Mouse (Mus musculus) colon, adult 2 months (tissue): ENCODE data around the gene Rabggta. TPM values are rescaled to one million over a fixed set of nuclear protein-coding genes. Genes with fewer than 3 reads are reported as not detected.

ENCODE experiments used
- polyA plus RNA-seq: library from polyadenylated mRNA; depleted of rRNA; stranded (reverse); fragments of >200 nt; gene quantifications from 2 replicates; pipeline ENCODE4 v1.2.3, GENCODE M21; 2012; rRNA removed

Gene Rabggta
- 46.1 and 50.9 TPM in 2 replicates for polyA plus RNA-seq

DNA sequence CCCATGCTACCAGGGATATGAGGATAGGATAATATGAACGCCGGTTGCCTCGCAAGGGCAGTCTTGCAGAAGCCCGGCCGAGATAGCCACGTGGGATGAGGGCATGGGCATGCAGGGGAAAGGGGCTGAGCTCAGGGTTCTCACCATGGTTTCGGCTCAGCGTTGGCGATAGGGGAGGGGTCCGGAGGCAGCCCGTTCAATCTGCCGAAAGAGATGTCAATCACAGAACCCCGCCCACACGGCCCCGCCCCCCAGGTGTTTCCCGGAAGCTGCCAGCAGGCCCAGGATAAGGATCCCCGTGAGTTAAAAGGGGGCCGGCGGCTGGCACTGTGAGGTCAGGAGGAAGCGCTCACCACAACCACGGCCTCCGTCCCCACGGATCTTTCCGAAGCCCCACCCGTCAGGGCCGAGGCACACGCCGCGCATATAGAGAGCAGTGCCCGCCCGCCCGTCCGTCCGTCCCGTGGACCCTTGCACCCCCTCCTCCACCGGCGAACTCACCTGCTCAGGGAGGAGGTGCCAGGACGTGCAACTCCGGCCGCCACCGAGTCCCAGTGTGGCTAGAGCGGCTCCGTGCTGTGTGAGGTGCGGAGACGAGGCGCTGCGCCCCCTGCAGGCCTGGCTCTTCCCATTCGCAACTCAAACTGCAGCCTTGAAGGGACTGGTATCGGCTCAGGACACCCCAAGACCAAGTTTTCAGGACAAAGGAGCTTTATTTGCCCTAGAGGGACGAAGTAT is at the start of gene Rabggta:
Rabggta (minus strand) TSS at position 564 of the 738 bp plus-strand sequence.

GRCm38 (mm10) chr14:55765696-55766095 is 43.6 kb upstream of the Rabggta start, which contains the start of gene Ltb4r1:
Ltb4r1 (plus strand) TSS chr14:55765962.

DNA sequence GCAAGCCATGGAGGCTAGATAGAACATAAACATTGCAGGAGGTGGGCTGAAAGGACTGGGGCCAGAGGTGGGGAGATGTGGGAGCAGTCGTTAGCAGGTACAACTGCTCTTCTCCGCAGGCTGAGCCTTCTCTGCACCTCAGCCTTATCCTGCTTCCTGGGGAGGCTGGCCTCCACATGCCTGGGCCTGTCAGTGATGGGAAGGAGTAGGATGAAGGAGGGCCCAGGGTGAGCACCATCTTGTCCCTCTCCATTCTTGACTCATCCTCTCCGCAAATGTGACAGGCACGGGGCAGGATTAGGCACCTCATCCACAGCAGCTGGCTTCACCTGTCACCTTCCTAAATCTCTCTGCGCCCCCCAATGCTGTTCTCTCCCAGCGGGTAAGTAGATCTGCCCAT is 39.1 kb upstream of the Rabggta start, which contains the start of gene Ltb4r2:
Ltb4r2 (plus strand) TSS at position 266 of the 400 bp plus-strand sequence.

GRCm38 (mm10) chr14:55758363-55758784 is 36.3 kb upstream of the Rabggta start, which contains the start of gene Cideb:
Cideb (minus strand) TSS chr14:55758458.

GRCm38 (mm10) chr14:55745180-55745860 is 23.3 kb upstream of the Rabggta start, which contains the start of the genes Dhrs1 and Nop9:
Dhrs1 (minus strand) TSS chr14:55745690.
Nop9 (plus strand) TSS chr14:55745693.

GRCm38 (mm10) chr14:55713729-55714122 is 8.3 kb downstream of the Rabggta start, which contains the start of gene Tgm1:
Tgm1 (minus strand) TSS chr14:55713926.

GRCm38 (mm10) chr14:55681160-55682117 is 40.6 kb downstream of the Rabggta start, which contains the start of gene Tinf2:
Tinf2 (minus strand) TSS chr14:55681820.

DNA sequence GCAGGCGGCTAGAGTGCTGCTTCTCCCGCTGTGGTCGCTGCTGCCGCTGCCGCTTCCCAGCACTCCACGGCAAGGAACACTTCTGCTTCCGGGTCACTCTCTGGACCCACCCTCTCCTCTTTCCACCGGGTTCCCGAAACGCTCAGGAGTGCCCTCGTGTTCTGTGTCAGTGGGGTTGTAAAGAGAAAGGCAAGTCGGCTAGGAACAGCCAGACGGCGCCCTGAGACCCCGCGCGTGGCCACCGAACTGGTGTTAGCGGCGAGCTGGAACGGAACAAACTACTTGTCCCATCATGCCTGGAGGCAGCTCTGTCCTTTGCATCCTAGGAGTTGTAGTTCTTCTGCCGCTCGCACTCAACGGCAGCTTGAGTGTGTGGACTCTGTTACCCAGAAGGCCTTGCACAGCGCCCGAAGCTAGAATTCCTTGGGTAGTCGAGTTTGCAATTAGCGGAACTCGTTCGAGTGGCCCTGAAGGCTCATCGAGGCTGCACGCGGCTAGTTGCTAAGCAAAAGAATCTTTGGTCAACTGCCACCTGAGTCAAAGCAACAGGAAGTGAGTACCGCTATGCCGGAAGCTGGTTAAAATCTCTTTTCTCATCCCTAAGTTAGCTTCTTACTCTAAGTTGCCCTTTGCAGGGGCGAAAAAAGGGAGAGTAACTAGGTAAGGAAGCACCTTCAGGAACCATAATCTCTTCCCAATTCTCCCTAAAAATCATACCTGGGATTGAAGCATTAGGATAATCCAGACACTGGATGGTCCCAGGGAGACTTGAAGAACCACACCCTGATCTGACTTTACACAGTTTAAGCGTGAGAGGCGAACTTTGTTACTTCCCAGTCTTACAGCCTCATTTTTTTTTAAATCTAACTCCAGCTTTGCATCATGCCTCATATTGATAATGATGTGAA is 50.0 kb downstream of the Rabggta start, which contains the start of the genes Gmpr2 and Nedd8:
Gmpr2 (plus strand) TSS at position 109 of the 908 bp plus-strand sequence.
Nedd8 (minus strand) TSS at position 292 of the 908 bp plus-strand sequence.

Other genes with a start within 250 kb of the Rabggta start
- gene Dhrs4, start 243.5 kb downstream of the Rabggta start, polyA plus RNA-seq = 37.1 and 41.5 TPM in 2 replicates
- gene Carmil3, start 231.6 kb downstream of the Rabggta start, polyA plus RNA-seq = 2.1 and 5.1 TPM in 2 replicates
- 0.24 and 0.66 TPM in 2 replicates for gene Cpne6, start 211.8 kb downstream of the Rabggta start, polyA plus RNA-seq
- gene Nrl, start 197.3 kb downstream of the Rabggta start, polyA plus RNA-seq = not detected in 2 replicates
- 45.8 and 47.0 TPM in 2 replicates for gene Pck2, start 182.0 kb downstream of the Rabggta start, polyA plus RNA-seq
- 132 and 151 TPM in 2 replicates for gene Dcaf11, start 162.3 kb downstream of the Rabggta start, polyA plus RNA-seq
- 0.83 TPM in 1 of 2 replicates, not detected in the other for gene A730061H03Rik, start 161.9 kb downstream of the Rabggta start, polyA plus RNA-seq
- gene Fitm1, start 146.6 kb downstream of the Rabggta start, polyA plus RNA-seq = 0.16 and 0.64 TPM in 2 replicates
- 60.5 and 62.2 TPM in 2 replicates for gene Psme1, start 144.1 kb downstream of the Rabggta start, polyA plus RNA-seq
- 14.9 and 15.9 TPM in 2 replicates for gene Emc9, start 137.0 kb downstream of the Rabggta start, polyA plus RNA-seq
- 67.0 and 77.2 TPM in 2 replicates for gene Psme2, start 131.2 kb downstream of the Rabggta start, polyA plus RNA-seq
- 42.8 and 44.3 TPM in 2 replicates for gene Rnf31, start 130.6 kb downstream of the Rabggta start, polyA plus RNA-seq
- gene Irf9, start 118.7 kb downstream of the Rabggta start, polyA plus RNA-seq = 50.4 and 62.3 TPM in 2 replicates
- gene Rec8, start 104.2 kb downstream of the Rabggta start, polyA plus RNA-seq = 0.84 and 4.8 TPM in 2 replicates
- 57.2 and 66.6 TPM in 2 replicates for gene Ipo4, start 86.3 kb downstream of the Rabggta start, polyA plus RNA-seq
- gene Gm49378, start 84.4 kb downstream of the Rabggta start, polyA plus RNA-seq = 8.0 and 15.1 TPM in 2 replicates
- 125 and 156 TPM in 2 replicates for gene Tm9sf1, start 78.5 kb downstream of the Rabggta start, polyA plus RNA-seq
- 3.1 and 3.2 TPM in 2 replicates for gene Tssk4, start 72.1 kb downstream of the Rabggta start, polyA plus RNA-seq
- gene Mdp1, start 61.8 kb downstream of the Rabggta start, polyA plus RNA-seq = 31.8 and 34.4 TPM in 2 replicates
- gene Gmpr2, start 50.3 kb downstream of the Rabggta start, polyA plus RNA-seq = 9.8 and 10.0 TPM in 2 replicates
- gene Nedd8, start 50.1 kb downstream of the Rabggta start, polyA plus RNA-seq = 171 and 229 TPM in 2 replicates
- gene Tinf2, start 40.4 kb downstream of the Rabggta start, polyA plus RNA-seq = 9.6 and 11.9 TPM in 2 replicates
- gene Tgm1, start 8.3 kb downstream of the Rabggta start, polyA plus RNA-seq = 0.56 and 0.90 TPM in 2 replicates
- gene Dhrs1, start 23.4 kb upstream of the Rabggta start, polyA plus RNA-seq = 60.1 and 67.8 TPM in 2 replicates
- gene Nop9, start 23.4 kb upstream of the Rabggta start, polyA plus RNA-seq = 10.2 and 12.2 TPM in 2 replicates
- gene Cideb, start 36.2 kb upstream of the Rabggta start, polyA plus RNA-seq = 78.1 and 83.2 TPM in 2 replicates
- 1.9 and 2.0 TPM in 2 replicates for gene Ltb4r2, start 39.2 kb upstream of the Rabggta start, polyA plus RNA-seq
- gene Ltb4r1, start 43.7 kb upstream of the Rabggta start, polyA plus RNA-seq = 1.5 and 2.1 TPM in 2 replicates
- 7.3 and 12.7 TPM in 2 replicates for gene Adcy4, start 61.8 kb upstream of the Rabggta start, polyA plus RNA-seq
- gene Ripk3, start 66.6 kb upstream of the Rabggta start, polyA plus RNA-seq = 29.1 and 36.1 TPM in 2 replicates
- gene Nfatc4, start 100.9 kb upstream of the Rabggta start, polyA plus RNA-seq = 20.1 and 23.7 TPM in 2 replicates
- gene Nynrin, start 131.7 kb upstream of the Rabggta start, polyA plus RNA-seq = 4.1 and 4.5 TPM in 2 replicates
- gene Cbln3, start 162.1 kb upstream of the Rabggta start, polyA plus RNA-seq = 2.8 TPM in 2 replicates
- 44.3 and 49.9 TPM in 2 replicates for gene Khnyn, start 162.7 kb upstream of the Rabggta start, polyA plus RNA-seq
- gene Sdr39u1, start 178.0 kb upstream of the Rabggta start, polyA plus RNA-seq = 36.9 and 38.3 TPM in 2 replicates
- 0.52 and 0.98 TPM in 2 replicates for gene Cma1, start 222.4 kb upstream of the Rabggta start, polyA plus RNA-seq
- not detected in 2 replicates for gene Cma2, start 228.7 kb upstream of the Rabggta start, polyA plus RNA-seq